Mouse (Mus musculus) thymus, postnatal 14 days (tissue): Measurements from ENCODE around the gene Gm36028.

Source experiments
- DNase-seq: peaks from one replicate; pipeline ENCODE4 v3.0.0; 2021

Gm36028 gene

DNA sequence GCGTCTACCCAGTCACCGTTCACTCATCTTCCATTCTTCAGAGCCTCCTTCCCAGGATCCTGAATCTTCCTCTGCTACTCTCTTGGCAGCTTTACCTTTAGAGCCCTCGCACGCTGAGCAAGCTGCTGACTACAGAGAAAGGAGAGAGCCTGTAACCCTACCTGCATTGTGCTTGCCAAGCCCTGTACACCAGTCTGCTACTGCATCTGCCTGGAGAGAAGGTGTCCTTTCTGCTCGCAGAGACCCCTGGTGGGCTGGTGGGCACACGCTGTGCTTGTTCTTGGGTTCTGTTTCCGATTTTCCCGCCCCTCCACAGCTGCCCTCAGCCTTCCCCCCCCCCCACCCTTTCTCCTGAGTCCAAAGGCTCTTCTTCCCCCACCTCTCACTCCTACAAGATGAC lies 53.7 kb downstream of the Gm36028 start:
- DNase-seq, result no peak

DNA sequence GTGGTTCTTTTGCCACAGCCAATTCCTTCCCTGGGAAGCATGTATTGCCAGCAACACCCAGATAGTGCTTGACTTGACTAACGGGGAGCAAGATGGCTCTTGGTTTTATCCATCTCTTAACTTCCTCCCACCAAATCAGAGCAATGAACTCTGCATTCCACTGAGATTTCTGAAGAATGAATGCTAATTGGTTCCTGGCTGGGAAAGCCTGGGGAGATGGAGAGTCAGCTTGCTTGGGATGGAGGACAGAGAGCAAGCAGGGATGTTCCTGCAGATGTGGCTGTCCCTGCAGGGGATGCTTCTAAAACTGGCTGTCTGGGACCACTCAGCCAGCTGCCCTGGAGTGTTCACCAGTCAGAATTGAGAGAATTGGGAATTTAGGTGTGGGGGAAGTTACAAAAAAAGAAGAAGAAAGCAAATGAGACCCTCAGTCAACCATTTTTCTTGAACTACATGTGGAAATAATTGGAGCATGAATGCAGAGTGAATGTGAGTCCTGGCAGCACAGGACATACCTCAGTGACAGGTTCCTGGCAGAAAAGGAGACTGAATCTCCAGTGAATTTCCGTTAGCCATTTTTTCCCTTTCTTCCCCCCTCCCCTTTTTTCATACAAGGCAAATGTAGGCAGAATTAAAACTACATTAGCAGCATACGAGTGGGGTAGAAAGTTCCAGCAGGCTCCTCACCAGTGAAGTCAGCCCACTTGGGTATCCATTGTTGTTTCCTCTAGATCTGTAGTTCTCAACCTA lies 55.0 kb downstream of the Gm36028 start:
- DNase-seq, result no peak

DNA sequence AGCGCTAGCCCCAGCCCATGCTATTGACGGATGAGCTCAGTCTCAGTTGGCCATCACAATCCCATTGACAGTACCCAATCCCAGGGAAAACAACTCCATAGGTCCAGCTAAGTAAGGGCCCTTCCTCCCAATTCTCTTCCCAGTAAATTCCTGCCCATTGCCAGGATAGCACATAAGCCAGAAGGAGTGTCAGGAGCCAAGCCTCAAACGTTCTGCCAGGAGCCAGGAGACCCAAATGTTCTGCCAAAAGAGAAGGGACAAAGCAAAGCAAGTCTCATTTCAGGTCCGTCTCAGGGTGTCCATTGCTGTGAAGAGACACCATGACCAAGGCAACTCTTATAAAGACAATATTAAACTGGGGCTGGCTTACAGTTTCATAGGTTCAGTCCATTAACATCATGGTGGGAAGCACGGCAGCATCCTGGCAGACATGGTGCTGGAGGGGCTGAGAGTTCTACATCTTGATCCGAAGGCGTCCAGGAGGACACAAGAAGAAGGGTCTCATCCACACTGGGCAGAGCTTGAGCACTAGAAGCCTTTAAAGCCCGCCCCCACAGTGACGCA lies 57.5 kb downstream of the Gm36028 start:
- no peak for DNase-seq

DNA sequence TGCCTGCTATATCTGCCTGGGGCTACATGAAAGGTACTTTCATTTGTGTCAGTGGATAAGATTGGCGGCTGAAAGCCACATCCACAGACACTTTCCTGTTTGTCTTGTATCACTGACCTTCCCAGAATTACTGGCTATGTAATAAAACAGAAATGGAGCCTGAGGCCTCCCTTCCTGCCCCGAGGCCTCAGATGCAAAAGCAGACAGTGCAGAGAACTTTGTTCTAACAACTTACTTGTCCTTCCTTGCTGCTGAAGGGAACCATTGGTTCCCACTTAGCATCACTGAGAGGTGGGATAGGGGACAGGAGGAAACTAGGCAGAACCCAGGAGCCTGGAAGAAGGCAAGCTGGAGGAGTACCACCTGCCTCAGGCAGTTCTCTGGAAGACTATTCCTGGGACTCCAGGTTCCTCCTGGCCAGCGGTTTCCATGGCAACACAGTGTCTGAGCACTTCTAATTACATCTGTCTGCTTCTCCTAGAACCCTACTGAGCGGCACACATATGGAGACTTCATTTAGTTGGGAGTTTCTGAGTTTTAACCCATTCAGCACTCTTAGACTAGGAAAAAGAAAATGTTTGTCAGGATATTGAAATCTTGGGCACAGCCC lies 58.2 kb downstream of the Gm36028 start:
- DNase-seq, result no peak

DNA sequence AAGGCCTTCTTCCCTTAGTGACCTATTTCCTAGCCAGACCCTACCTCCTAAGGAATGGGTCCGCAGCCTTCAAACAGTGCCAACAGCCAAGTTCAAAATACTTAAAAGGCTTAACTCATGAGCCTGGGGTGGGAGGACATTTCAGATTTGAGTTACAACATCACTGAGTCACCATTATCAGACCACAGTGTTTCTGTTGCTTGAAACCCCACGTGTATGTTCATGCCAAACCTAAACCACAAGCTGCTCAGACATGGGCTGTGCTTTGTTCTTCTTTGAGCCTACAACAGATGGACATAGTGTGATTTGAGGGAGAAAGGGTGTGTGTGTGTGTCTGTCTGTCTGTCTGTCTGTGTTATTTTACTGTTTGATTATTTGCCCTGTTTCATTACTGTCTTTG lies 59.8 kb downstream of the Gm36028 start:
- no peak for DNase-seq
